Mouse (Mus musculus): Measurements from ENCODE around the gene Pacrg.

Pacrg gene

GRCm38 (mm10) chr17:10451306-10452077 lies 388.6 kb downstream of the Pacrg start:
- peak; percentile 62 for DNase-seq (ENCODE audit: low spot score)

- DNase-seq (ENCODE audit: low spot score): no peak
These were observed 390.3 kb downstream of the Pacrg start for GRCm38 (mm10) chr17:10449800-10450299.

GRCm38 (mm10) chr17:10448417-10448816 lies 391.7 kb downstream of the Pacrg start:
- DNase-seq (ENCODE audit: low spot score): no peak

- peak; percentile 40 for DNase-seq (ENCODE audit: low spot score)
These were observed 398.5 kb downstream of the Pacrg start for GRCm38 (mm10) chr17:10441501-10442111.

GRCm38 (mm10) chr17:10440961-10441360 lies 399.1 kb downstream of the Pacrg start:
- no peak for DNase-seq (ENCODE audit: low spot score)

- no peak for DNase-seq (ENCODE audit: low spot score)
These were observed 400.3 kb downstream of the Pacrg start for GRCm38 (mm10) chr17:10439815-10440214.

GRCm38 (mm10) chr17:10434867-10435266 lies 405.2 kb downstream of the Pacrg start:
- no peak for DNase-seq (ENCODE audit: low spot score)

- DNase-seq (ENCODE audit: low spot score): no peak
These were observed 407.5 kb downstream of the Pacrg start for GRCm38 (mm10) chr17:10432525-10433180.

- no peak for DNase-seq (ENCODE audit: low spot score)
These were observed 408.1 kb downstream of the Pacrg start for GRCm38 (mm10) chr17:10431849-10432524.

- no peak for DNase-seq (ENCODE audit: low spot score)
These were observed 409.3 kb downstream of the Pacrg start for GRCm38 (mm10) chr17:10430831-10431230.

- DNase-seq (ENCODE audit: low spot score): no peak
These were observed 410.7 kb downstream of the Pacrg start for GRCm38 (mm10) chr17:10429406-10429805.

GRCm38 (mm10) chr17:10425311-10425710 lies 414.8 kb downstream of the Pacrg start:
- no peak for DNase-seq (ENCODE audit: low spot score)

GRCm38 (mm10) chr17:10417558-10418253 lies 422.4 kb downstream of the Pacrg start:
- no peak for DNase-seq (ENCODE audit: low spot score)

- DNase-seq (ENCODE audit: low spot score): no peak
These were observed 423.1 kb downstream of the Pacrg start for GRCm38 (mm10) chr17:10416995-10417394.

- DNase-seq (ENCODE audit: low spot score): no peak
These were observed 424.0 kb downstream of the Pacrg start for GRCm38 (mm10) chr17:10416101-10416500.

GRCm38 (mm10) chr17:10414383-10414782 lies 425.7 kb downstream of the Pacrg start:
- DNase-seq (ENCODE audit: low spot score): no peak

- DNase-seq (ENCODE audit: low spot score): no peak
These were observed 426.2 kb downstream of the Pacrg start for GRCm38 (mm10) chr17:10413870-10414269.

- DNase-seq (ENCODE audit: low spot score): no peak
These were observed 429.3 kb downstream of the Pacrg start for GRCm38 (mm10) chr17:10410597-10411476.

- no peak for DNase-seq (ENCODE audit: low spot score)
These were observed 431.4 kb downstream of the Pacrg start for GRCm38 (mm10) chr17:10408681-10409081.

GRCm38 (mm10) chr17:10407031-10407722 lies 432.9 kb downstream of the Pacrg start:
- DNase-seq (ENCODE audit: low spot score): no peak
